Mouse (Mus musculus) testis, postnatal 14 days (tissue): ENCODE data around the gene Ddx47.
A peak's percentile ranks its signal among the peaks of the same experiment; 100 is the strongest.

Source experiments
- DNase-seq: peaks from one replicate; pipeline ENCODE4 v3.0.0; 2021; ENCODE audit warnings: low spot score

The Ddx47 gene

GRCm38 (mm10) chr6:135011048-135011733 is at the start of gene Ddx47:
TSS of gene Ddx47 (plus strand) at chr6:135011612.
- peak; percentile 93 for DNase-seq

- DNase-seq: no peak
Observed at GRCm38 (mm10) chr6:134961858-134962517, 49.4 kb upstream of the Ddx47 start.

GRCm38 (mm10) chr6:134962518-134962893 is 48.9 kb upstream of the Ddx47 start:
- no peak for DNase-seq

- no peak for DNase-seq
Observed at GRCm38 (mm10) chr6:134963910-134964309, 47.5 kb upstream of the Ddx47 start.

- no peak for DNase-seq
Observed at GRCm38 (mm10) chr6:134966681-134967080, 44.7 kb upstream of the Ddx47 start.

- no peak for DNase-seq
Observed at GRCm38 (mm10) chr6:134968326-134968725, 43.1 kb upstream of the Ddx47 start.

- no peak for DNase-seq
Observed at GRCm38 (mm10) chr6:134969498-134969897, 41.9 kb upstream of the Ddx47 start.

- DNase-seq: no peak
Observed at GRCm38 (mm10) chr6:134972096-134972495, 39.3 kb upstream of the Ddx47 start.

GRCm38 (mm10) chr6:134976628-134977027 is 34.8 kb upstream of the Ddx47 start:
- no peak for DNase-seq

GRCm38 (mm10) chr6:134981231-134982062 is 30.0 kb upstream of the Ddx47 start, which contains the start of gene Apold1:
TSS of gene Apold1 (plus strand) at chr6:134981718.
- no peak for DNase-seq

- peak; percentile 82 for DNase-seq
Observed at GRCm38 (mm10) chr6:134983529-134984370, 27.7 kb upstream of the Ddx47 start.

GRCm38 (mm10) chr6:134984748-134985147 is 26.7 kb upstream of the Ddx47 start:
- no peak for DNase-seq

- DNase-seq: no peak
Observed at GRCm38 (mm10) chr6:134988377-134988776, 23.0 kb upstream of the Ddx47 start.

- DNase-seq: no peak
Observed at GRCm38 (mm10) chr6:134990674-134991073, 20.7 kb upstream of the Ddx47 start.

- no peak for DNase-seq
Observed at GRCm38 (mm10) chr6:134994031-134994651, 17.3 kb upstream of the Ddx47 start.

GRCm38 (mm10) chr6:134994985-134995384 is 16.4 kb upstream of the Ddx47 start:
- no peak for DNase-seq

- no peak for DNase-seq
Observed at GRCm38 (mm10) chr6:134996918-134997317, 14.5 kb upstream of the Ddx47 start.

- no peak for DNase-seq
Observed at GRCm38 (mm10) chr6:134998076-134998475, 13.3 kb upstream of the Ddx47 start.

- DNase-seq: no peak
Observed at GRCm38 (mm10) chr6:134998781-134999180, 12.6 kb upstream of the Ddx47 start.

GRCm38 (mm10) chr6:135000272-135000671 is 11.1 kb upstream of the Ddx47 start:
- no peak for DNase-seq

GRCm38 (mm10) chr6:135001991-135002390 is 9.4 kb upstream of the Ddx47 start:
- no peak for DNase-seq
